Mouse (Mus musculus) spleen, postnatal 36 days (tissue): ENCODE results near the gene Fam122a.

ENCODE experiments used
- DNase-seq, 2 experiments: peaks; one replicate each; pipeline ENCODE4 v3.0.0; 2022; ENCODE audit warnings: low spot score in 2 of 2, mixed read lengths in 1 of 2

Gene Fam122a

DNA sequence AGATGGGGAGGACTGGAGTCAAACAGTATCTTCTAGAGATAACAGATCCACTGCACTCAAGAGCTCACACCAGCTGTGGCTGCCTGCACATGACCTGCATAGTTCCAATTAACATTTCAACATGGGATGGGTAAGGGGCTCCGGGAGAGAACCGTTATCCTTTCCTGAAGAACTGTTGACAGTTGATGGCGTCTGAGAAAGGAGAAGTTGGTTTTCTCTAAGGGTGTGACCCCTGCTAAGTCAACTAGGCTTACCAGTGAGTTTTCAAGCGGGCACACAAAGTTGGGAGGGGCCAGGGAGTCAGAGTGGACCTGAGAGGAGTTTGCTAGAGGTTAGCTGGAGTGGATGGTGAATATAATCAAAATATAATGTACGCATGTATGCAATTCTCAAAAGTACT is 13.1 kb upstream of the Fam122a start:
- DNase-seq: no peak

DNA sequence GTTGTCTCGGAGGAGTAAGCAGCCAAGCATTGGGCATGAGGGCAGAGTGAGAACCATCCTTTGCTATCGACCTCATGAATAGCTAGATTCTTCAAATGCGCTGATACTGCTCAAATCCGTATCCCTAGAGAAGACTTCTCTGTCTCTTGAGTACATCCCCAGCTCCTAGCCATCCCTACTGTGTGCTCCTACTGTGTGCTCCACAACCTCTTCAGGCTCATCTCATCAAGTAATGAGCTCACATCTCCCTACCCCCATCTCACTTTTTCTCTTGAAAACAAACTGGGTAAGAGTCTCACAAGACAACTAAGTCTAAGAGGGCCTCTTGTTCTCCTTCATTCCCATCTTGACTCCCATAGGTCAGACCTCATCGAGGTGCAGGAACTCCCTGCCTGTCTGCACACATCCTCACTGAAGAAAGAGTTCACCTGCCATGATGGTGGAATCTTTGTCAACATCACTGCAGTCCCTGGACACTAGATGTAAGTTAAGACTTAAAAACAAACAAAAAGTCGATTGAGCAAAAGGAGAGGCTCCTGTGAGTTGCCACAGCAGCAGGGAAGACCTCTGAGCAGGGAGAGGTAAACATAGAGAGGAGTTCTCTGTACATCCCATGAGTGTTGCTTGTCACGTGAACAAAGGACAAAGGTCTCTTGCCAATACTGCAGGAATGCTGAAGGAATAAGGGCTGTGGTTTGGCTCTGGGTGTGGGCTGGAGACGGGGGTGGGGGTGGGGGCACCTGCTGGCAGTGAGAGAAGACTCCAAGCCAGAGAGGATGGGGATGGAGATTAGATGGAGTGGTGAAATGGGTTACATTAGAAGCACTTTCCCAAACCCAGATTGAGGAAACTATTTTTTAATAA is 9.5 kb upstream of the Fam122a start:
- DNase-seq: no peak

DNA sequence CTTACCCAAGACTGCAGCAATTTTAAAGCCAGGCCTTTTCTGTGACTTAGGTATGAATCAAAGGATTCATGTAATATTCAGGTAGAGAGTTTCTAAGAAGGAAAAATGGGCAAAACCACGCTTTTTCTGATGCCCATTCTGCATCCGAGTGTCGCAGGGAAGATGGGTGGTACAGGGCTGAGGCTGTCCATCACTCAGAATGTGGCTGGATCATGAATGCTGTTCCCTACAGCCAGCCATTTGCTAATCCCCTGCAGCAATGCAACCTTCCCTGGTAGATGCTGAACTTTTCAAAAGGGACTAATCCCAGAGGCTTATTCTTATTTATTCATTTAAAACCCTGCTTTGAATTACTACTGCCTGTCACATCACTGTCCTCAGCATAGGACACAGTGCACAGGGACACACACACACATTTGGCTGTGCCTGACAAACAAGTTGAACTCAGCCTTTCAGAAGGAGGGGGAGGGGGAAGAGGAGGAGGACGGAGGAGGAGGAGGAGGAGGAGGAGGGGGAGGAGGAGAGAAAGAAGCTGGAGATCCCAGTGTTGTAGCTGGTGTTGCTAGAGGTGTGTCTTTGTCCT is 7.5 kb upstream of the Fam122a start:
- DNase-seq: no peak

DNA sequence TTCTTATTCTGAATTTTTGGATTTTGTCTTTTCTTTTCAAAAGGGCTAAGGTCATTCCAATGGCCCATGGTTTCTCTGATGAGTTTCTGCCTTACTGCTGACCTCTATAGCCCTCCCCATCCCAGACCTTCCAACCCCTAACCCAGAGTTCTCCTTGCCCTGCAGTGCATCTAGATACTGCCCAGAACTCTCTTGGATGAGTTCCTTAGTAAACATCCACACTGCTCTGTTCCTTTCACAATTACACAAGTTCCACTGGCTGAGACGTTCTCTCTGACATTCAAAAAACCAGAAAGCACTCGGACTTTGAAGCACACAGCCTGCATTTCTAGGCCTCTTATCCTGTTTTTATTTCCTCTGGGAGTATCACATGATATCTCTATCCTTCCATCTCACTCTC is 3.8 kb upstream of the Fam122a start:
- DNase-seq: no peak

DNA sequence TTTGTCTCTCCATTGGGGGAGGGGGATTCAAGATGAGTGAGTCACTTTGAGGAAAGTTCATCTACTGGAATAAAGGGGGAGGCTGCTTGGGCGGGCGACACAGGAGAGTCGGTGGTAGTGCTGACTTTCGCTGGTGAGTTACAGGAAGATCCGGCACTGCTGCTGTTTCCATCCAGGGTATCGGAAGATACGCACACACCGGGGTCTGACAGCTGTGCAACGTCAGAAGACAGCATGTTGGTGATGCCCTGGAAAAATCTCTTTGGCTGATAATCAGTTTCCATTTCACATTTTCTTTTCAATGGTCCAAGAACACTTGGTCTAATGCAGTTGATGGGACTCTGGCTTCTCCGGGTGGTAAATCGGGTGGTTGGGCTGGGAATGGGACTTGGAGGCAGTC is 695 bp downstream of the Fam122a start:
- peak; percentile 14 to 38 for DNase-seq

DNA sequence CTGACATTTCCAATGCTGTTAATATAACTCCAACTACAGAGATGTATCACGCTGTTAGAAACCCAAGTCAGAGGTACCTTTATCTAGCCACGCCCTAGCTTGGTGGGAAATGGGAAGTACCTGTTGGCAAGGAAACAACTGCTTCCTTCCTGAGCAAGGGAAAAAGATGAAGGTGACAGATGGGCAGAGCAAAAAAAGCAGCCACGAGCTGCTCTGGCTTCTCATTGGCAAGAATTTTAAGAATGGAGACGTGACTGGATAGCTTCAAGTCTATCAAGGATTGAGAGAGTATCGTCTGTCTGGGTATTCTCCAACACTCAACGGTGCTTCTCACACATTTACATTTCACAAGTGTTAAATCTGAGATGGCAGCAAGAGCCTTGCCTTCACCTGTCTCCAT is 1.9 kb downstream of the Fam122a start:
- no peak for DNase-seq

DNA sequence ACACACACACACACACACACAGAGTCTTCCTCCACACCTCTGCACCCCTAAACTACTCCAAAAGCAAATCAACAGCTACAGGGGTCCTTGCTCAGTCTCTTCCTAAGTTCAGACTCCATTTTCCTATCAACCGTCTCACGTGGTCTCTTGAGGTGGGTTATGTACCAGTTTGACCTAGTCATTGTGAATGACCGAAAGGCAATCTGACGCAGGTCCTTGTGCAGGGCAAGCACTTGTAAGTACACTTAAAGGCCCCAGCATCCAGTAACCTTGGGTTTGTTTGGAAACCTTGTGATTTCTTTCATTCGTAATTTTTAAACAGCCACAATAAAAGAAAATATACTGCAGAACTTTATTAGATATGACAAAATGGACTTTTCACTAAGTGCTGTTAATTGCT is 4.6 kb downstream of the Fam122a start:
- DNase-seq: no peak

DNA sequence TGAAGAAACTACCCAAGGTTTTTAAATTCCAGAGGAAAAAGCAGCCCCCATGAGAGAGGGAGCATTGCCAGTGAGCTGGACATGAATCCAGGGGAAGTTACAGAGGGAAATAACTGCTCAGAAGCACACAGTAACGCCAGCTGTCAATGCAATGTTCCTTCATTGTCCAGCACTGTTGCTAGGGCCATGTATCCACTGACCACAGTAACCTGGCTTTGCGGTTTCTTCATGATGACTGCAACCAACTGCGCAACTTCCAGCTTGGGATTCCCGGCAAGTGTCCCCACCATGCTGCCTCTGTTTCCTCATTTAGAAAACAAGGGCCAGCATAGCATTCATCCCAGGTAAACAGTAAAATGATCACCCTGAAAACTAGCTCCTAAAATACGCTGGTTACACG is 5.6 kb downstream of the Fam122a start:
- DNase-seq: no peak

DNA sequence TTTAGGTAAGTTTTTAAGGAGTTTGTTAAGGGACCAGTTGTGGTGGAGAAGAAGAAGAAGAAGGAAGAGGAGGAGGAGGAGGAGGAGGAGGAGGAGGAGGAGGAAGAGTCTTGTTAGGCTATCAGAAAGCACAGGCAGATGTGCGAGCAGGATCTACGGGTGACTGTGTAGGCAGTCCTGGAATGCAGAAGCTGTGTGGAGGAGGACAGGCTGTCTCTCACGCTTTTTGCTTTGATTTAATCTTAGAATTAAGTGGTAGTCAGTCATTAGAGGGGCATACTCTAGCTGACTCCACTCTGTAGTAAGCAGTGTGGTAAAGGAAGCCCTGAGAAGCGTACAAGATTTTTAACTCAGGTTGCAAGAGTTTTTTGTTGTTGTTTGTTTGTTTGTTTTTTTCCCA is 7.9 kb downstream of the Fam122a start:
- no peak for DNase-seq

DNA sequence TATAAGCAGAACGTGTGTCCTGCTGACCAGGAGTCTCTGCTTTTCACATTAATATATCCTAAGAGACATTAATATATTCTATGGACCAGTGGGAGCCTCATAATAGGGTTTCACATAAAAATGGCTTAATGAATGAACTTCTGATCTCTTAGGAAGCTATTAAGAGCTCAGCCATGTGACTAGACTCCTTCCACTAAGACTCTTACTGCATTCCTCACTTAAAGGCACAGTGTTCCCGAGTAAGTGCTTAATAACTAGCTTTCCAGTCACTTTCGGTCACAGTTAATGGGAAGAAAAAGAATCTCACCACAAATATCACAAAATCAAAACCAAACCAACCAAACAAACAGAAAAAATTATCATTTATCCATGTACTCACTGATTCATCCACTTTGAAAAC is 8.5 kb downstream of the Fam122a start:
- DNase-seq: no peak

DNA sequence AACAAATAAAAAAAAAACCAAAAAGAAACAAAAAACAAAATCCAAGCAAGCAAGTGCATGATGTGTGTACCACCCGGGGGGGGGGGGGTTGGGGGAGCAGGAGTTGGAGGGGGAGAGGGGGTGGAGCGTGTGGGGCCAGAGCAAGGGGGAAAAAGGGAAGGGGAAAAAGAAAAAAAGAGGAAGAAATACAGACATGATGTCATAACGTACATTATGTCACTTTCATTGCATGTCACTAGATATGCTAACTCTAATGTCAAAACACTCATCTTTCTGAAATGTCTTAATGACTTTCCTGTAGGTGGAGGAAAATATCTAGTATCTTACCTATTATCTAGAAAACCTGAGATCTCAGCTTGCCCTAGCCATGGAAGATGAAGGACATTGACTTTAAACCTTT is 14.1 kb downstream of the Fam122a start:
- DNase-seq: no peak

DNA sequence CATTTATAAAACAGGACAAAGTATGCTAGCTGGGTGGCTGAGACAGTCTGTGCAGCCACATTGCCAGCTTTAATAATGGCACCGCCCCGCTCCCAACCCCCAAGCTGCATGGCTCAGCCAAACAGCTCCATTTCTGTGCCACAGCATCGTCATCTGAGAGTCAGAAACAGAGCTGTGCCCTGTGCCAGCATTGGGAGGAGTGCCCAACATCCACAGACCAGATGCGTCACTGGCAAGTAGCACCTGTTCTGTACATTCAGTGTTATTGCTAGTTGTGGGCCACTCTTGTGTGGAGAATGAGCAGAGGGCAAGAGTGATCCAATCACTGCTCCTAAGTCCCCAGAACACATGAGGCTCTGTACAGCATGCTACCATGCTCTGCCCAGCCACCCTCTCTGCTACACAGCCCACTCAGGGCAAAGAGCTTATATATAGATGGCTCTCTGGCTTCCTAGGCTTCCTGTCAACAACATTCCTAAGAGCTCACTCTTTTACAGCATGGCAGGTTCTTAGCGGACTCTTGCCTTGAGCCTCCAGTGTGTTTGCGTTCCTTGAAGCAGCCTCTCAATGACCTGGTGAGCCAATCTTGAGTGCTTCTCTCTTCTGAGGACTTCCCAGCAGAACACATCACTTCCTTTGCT is 20.4 kb downstream of the Fam122a start:
- no peak for DNase-seq

DNA sequence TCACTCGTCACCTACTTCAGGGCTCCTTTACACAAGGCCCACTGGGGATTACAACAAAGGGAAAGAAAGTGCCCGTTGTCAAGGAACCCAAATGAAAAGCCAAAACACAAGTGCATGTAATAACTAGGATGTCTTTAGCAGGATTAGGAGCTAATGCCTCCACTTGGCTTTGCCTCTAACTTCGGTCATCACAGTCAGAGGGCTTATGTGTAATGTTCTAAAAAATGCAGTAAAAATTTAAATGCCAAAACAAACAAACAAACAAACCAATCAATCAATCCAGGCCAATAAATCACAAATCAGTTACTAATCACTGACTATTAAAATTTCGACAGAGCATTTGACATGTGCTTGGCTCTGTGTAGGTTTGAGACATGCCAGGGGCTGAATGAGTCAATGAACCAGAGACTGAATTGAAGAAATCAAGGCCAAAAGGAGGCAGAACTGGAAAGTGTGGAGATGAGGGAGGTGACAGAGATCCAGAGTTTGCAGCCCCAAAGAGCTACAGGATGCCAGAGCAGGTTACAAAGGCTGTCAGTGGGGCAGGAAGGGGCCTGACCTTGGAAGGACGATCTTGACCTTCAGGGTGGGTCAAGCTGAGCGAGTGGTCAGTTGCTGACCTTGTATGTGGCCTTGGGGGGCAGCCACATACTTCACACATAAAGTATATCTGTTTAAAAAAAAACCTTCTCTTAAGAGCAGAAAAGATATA is 21.8 kb downstream of the Fam122a start:
- DNase-seq: no peak

DNA sequence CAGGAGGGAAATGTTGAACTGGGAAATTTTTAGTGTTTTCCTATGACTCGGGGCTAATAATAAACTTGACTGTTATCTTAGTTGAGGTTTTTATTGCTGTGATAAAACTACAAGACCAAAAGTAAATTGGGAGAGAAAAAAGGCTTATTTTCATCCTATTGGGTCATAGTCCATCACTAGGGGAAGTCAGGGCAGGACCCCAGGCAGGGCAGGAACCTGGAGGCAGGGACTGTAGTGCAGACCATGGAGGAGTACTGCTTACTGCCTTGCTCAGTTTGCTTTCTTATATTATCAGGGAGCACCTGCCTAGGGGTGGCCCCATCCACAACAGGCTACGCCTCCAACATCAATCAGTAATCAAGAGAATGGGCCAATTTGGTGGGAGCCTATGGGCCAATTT is 22.7 kb downstream of the Fam122a start:
- DNase-seq: no peak

DNA sequence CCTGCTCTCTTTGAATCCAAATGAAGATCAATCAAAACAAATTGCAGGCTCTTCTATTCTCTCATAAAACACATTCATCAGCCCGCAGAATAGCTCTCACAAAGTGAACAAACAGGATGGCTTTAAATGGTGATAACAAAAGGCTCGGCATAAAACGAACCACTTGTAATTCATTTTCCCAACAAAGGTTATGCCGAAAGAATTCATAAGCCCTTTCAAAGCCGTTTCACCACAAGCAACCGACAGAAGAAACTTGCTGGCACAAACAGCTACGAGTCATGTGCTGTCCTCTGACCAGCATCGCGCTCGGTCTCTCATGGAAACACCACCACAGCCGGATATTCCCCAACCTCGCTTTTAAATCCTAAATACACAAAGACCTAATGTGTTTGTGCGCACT is 23.8 kb downstream of the Fam122a start:
- DNase-seq: no peak

DNA sequence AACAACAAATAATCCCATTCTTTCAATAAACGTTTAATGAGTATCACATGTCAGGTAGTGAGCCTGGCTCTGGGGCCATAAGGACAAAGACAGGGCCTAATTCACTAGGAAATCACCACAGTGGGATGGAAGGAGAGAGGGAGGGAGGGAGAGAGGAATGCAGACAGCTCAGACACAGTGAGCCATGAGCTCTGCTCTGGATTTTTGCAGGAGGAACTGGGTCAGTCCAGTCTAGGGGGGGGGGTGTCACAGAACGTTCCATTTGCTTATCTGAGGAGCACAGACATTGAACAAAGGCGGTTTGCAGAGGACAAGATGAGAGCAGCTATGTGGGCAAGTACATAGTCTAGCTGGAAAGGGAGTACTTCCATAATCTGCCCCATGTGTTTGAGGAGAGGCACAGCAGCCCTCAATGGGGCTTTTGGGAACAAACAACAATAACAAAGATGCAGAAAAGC is 24.7 kb downstream of the Fam122a start:
- no peak for DNase-seq

DNA sequence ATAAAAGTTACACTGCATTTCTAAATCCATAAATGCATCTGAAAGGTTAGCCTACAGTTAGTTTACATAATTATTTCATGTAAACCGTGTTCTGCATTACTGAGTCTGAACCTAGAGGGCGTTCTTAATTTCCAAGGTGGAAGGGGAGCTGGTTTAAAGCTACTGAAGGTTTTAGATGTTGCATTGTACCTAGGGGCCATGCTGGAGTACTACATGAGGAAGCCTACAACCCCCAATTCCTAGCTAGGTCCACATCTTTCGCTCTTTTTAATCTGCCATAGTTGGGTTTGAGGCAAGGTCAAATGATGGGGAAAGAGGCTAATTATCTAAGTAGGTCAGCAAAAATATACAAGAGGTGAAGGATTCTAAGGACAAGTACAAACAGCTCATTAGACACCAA is 25.5 kb downstream of the Fam122a start:
- DNase-seq: no peak

DNA sequence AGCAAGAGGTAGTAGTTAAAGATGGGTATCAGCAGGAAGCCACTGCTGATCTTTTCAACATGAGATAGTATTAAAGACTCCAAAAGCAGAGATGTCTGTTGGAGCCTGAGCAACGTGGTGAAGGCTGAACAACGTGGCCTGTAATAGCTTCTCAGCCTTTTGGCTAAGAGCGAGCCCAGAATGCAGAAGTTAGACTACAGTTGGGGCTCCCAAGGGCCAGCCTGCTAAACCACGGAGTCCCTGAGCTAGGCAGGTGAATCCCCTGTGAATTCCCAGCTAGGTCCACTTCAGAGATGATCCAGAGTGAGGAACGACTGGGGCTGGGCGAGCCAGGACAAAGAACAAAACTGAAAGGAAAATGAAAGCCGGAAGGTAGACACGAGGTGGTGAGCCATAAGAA is 26.4 kb downstream of the Fam122a start:
- peak in 1 of 2 experiments; percentile 10 for DNase-seq

DNA sequence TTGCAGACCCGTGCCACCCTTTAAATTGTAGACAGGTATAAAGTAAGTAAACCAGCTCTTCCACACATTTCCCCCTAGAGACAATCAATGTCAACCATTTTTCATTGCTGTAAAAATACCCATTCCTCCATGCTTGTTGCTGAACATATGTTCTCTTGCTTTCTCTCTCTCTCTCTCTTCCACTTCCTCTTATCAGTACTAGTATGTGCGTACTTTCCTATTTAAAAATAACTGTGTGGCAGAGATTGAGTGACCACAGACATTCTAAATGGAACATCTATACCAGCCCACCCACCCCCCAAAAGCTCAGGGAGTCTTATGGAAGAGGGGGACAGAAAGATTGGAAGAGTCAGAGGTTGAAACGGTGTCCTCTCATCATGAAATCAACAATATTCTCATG is 32.8 kb downstream of the Fam122a start:
- no peak for DNase-seq

DNA sequence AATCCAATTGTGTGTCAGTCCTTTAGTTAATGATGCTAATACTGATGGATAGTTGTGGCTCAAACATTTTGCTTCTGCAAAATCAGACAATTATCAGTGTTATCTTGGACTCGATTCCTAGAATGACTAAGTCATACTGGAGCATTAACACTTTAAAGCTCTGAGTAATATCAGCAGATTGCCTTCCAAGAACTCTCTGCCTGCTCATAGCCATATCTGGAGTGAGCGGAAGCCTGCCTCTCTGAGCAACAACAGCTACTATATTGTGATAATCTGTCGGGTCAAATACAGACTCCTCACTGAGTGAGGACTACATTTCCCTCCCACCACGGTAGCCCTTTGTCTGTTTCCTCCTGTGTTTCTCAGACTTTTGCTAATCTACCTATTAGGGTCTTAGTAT is 37.4 kb downstream of the Fam122a start:
- DNase-seq: no peak

DNA sequence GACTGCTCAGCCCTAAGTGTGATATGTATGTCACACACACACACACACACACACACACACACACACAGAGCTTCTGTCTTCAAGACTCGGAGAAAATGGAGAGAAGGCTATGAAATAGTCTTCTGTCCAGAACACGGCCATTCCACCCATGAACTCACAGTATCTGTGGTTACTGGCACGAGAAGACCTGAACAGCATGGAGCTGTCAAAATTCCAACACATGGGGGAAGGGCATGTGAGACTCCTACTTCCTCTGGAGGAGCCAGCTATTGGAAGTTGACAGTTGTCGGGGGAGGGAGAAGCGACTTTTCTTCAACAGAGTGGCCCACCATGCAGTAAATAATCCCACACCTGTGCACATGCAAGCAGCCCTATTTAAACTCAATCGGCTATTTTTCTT is 42.9 kb downstream of the Fam122a start:
- no peak for DNase-seq

DNA sequence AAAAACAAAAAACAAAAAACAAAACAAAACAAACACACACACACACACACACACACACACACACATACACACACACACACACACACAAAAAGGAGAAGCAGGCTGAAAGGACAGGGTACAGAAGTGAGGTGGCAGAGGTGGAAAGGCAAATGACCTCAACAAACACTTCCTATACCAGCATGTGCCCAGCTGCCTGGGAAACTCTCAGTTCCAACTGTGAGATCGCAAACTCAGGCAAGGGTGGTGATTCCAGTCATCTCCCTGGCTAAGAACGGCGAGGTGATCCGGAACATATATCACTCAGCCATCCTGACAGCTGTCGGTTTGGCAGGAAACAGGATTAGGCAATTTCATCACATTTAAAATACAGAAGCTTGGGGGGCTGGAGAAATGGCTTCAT is 44.7 kb downstream of the Fam122a start:
- DNase-seq: no peak
